Mouse (Mus musculus) lung, adult 2 months (tissue): ENCODE measurements around the gene Cd164.

ENCODE experiments used
- CTCF ChIP-seq: fragments of 200-500 bp; IDR thresholded peaks from 2 replicates; pipeline ENCODE4 v1.5.1; 2011; ENCODE audit warnings: mild to moderate bottlenecking, low read length, control low read depth; ENCODE audit not compliant: insufficient read depth
- POLR2A ChIP-seq: fragments of 200-500 bp; IDR thresholded peaks from 2 replicates; pipeline ENCODE4 v1.6.1; 2011; ENCODE audit warnings: low read depth, mild to moderate bottlenecking, control low read depth, low read length, borderline replicate concordance; ENCODE audit errors: extremely low read depth

GRCm38 (mm10) chr10:41535991-41536390 lies 16.8 kb downstream of the Cd164 start:
- no peak for TF ChIP-seq POLR2A
- TF ChIP-seq CTCF = no peak
